Mouse (Mus musculus) gastrocnemius, postnatal 4 days (tissue): ENCODE data around the gene Slain2. TPM values are rescaled to one million over a fixed set of nuclear protein-coding genes. Genes with fewer than 3 reads are reported as not detected.
"Not testable (repeated sequence)": the region's sequence is repeated elsewhere in the genome, so short reads cannot be mapped to it uniquely, and the experiment has no call there.

Experiments
- DNase-seq, 2 experiments: peaks; one replicate each; pipeline ENCODE4 v3.0.0; 2021 to 2022; ENCODE audit warnings: low spot score in 2 of 2, mixed read lengths in 2 of 2
- total RNA-seq, 2 experiments: library from RNA; stranded (reverse); gene quantifications; 2 replicates each; pipeline ENCODE4 v1.2.3; 2021

Slain2 gene
- total RNA-seq, 2 experiments from 2014 or later, result 82.8 to 90.0 TPM

DNA sequence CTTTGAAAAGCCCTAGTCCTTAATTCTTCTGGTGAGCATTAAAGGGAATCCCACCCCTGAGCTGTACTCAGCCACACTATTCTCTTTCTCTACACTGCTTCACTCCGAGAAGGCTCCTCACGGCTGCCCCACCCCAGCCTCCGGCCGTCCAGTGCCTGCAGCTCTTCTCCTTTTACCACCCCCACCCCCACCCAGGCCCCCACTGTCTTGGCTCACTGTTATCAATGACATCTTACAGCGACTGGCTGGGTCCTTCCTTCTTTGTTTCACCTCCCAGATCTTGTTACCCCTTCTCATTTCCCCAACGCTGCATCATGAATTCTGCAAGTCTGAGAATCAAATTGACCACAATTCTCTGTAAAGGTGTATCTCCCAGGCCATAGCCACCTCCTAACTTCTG lies 16.1 kb upstream of the Slain2 start:
- no peak for DNase-seq

DNA sequence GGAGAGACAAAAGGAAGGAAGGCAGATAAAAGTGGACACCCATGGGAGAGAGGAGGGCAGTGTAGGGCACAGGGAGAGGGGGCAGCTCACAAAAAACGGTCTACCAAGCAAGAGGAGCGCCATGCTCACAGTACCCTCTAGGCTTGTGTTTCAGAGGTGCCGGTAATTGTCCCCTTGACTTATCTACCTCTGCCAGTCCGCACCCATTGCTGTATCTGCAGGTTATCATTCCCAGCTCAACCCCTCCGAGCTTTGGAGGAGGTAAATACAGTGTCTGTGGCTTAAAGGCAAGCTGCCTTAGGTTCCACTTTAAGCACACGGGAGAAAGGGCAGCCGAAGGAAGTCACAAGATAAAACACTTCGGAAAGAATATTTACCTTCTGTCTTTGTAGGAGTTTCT lies 14.8 kb upstream of the Slain2 start:
- no peak for DNase-seq

DNA sequence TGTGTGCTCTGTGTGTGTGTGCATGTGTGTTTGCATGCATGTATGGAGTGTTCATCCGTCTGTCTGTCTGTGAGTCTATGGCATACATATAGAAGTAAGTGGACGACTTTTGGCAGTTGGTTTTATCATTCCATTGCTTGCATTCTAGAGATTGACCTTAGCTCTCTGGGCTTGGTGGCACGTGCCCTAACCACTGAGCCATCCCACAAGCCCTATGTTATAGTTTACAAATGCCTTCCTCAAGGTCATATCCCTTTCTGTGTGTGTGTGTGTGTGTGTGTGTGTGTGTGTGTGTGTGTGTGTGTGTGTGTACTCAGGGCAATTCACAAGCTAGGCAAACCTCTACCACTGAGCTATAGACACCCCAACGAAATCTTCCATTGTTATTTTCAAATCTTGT lies 12.2 kb upstream of the Slain2 start:
- DNase-seq, result no peak

DNA sequence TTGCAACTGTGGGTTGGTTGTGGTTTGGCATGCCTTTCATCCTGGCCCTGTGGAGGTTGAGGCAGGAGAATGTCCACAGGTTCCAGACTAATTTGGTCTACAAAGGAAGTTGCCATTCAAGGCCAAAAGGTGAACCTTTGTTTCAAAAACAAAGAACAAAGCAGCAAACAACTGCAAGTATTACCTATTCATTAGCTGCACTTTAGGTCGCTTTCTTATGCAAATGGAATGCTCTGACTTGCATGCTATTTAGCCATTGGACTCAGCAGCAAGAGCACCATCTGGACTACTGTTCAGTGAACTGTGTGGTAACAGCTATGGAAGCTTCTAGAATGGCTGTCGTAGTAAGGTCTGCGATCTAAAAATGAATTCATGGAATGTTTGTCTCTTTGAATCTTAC lies 11.8 kb upstream of the Slain2 start:
- no peak for DNase-seq

DNA sequence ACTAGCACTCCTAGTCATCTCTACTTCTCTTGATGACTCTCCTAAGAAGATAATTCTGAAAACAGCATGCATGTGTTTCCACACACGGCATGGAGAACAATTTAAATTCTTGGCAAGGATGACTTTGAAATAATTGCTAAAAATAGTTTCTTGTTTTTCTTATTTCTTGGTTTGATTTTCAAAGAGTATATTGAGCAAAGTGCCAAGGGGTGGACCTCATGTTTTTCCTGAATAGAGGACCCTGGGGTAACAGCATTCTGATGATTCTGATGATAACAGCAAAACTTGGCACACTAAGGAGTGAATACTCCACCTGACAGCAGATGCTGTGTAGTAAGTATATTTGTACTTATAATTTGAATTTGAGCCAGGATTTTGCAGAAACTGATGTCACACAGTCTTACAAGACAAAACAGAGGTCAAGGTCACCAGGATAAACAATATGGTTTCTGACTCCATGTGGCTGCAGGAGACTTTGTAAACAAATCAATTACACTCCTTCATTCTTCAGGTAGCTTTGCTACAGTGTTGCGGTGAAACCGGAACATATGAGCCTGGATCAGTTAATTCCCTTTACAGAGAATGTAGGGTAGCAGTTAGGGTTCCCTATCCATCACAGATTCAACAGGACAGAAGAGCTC lies 11.1 kb upstream of the Slain2 start:
- no peak for DNase-seq

DNA sequence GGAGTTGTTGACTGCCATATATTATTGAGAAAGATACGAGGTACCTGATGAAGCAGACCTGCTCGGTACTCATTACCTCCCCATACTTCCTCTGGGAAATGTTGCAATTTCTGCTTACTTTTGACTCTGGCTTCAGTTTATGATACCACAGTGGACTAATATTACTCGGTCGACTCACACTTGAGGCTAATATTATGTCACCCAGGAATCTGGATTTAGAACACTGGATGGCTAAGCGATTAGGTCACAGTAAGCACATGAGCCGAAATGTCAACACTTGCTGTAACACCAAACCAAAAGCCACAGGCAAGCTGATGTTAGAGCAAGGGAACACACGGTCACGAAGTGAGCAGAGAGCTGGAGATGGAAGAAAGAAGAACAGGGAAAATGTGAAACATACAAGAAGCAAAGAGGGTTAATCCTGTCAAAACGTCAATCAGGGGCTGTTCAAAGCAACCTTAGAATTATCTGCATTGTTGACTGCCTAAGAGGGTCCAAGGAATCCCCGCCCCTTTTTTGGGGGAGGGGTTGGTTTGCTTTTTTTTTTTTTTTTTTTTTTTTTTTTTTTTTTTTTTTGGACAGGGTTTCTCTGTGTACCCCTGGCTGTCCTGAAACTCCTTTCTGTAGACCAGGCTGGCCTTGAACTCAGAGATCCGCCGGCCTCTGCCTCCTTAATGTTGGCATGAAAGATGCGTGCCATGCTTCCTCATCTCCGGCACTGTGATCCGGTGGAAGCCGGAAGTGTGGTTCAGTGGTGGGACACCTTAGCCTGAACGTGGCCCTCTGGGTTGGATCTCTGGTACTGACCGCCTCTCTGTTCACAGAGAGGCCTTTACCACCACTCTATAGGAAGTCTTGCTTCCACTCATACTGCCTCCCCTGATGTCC lies 9.0 kb upstream of the Slain2 start:
- DNase-seq, result no peak

DNA sequence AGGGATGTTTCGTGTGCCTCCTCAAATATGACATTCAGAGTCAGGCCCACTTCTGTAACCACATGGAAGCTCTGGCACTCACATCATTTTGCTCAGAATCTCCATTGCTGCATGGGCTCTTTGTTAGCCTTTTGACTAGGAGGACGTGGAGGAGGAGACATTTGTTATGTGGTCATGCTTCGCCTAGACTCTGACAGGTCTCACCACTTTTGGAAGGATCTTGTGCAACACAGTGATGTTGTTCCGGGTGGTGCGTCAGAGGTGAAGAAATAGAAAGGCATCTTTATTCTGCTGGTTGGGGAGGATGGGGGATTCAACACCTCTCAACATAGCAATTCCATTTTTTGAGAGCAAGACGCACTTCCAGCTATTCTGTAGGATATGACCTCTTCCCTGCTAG lies 6.7 kb upstream of the Slain2 start:
- no peak for DNase-seq

DNA sequence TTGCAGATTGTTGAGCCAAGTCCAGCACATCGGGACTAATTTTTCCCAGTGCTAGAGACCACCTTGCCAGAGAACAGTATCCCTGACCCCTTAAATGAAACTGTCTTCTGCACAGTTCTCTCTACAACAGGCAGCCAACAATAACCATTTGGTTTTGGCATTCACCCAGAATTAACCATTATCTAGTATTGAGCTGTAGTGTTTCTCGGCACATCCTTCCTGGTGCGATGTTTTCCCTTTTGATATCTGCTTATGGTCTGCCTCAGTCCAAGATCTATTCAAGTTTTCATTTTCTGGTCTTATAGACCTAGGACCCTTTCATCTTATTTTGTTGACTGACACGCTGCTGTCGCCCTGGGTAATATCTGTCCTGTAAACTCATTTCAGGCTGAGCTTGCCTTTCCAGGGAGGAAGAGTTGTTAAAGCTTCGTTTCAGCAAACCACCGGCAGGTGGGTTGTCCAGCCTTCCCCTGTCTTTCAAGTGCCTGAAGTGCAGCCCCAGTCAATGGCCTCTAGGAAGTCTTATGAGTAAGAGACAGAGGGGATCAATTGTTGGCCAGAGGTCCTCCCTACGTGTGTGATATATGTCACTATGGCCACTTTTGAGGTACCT lies 5.7 kb upstream of the Slain2 start:
- DNase-seq, result no peak

DNA sequence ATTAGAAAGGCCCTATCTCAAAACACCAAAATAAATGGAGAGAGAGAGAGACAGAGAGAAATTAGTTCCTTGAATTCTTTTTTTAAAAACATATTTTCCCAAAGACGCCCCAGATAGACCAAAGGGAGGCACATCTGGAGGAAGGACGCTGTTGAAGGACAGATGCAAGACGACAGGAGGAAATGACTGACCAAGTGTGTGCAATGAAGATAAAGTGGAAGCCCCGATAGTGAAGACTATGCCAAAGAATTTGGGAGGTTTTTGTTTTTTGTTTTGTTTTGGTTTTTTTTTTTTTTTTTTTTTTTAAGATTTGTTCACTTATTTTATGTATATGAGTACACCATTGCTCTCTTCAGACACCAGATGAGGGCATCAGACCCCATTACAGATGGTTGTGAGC lies 4.7 kb upstream of the Slain2 start:
- no peak for DNase-seq

DNA sequence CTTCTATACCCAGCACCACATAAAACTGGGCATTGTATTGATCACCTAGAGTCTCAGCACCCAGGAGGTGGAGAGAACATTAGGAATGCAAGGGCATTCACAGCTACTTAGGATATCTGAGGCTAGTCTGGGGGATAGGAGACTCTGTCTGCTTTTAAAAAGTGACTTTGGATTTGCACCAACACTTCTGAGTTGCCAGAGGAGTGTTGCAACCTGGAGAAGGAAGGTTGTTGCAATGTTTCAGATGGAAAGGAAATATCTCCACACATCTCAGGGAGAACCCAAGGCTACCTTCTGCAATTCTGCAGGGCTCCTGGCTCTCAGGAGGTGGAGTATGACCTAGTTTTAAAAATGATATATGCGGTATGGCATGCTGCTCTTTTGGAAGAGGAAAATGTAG lies 3.7 kb upstream of the Slain2 start:
- no peak for DNase-seq

DNA sequence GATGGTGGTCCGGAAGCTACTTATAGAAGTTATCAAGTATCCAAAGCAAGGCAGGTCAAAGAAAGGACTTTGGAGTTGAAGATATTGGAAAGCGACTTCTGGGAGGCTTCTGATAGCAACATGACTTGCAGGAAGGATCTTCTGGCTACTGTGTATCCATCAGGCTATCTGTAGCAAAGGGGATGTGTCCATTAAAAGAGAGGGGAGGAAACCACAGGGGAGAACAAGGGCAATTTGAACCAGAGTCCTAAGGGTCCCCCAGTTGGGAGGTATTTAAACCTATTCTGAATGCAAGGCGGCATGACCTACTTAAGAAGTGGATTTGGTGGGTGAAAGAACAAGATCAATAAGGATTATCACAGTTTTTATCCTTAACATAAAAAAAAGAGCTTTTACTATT lies 2.8 kb upstream of the Slain2 start:
- DNase-seq, result no peak

DNA sequence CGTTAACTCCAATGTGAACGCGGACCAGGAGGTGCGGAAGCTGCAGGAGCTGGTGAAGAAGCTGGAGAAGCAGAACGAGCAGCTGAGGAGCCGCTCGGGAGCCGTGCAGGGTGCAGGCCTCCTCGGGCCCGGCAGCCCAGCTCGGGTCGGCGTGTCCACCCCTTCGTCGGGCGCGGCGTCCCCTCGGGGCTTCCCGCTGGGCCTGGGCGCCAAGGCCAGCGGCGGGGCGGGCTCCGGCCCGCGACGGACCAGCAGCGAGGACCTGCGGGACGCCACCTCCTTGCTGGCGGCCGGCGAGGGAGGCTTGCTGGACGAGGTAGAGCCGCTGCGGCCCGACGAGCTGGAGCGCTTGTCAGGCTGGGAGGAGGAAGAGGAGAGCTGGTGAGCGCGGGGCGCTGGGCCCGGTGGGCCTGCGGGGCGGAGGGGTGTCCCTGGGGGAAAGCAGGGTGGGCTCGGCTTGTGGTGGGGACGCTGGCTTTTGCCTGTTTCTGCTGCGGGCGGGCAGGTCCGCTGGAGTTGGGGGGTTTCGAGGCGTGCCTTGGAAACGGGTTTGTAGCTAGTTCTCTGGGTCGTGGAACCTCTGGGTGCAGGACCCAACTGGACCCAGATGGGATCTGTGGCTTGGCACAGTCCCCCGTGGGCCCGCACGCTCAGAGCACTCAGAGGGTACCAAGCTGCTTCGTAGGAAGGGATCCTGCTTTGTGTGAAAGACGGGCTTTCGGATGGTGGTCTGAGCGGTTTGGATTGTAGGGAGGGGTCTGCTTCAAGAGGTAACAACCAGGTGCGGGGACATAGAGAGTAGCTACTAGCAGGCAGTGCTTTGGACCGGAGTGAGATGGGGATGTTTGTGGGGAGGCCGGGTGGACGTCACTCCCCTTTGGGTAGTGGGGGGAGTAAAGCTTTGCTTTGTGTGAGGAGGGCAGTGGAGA lies 793 bp downstream of the Slain2 start:
- peak; percentile 25 to 44 for DNase-seq

DNA sequence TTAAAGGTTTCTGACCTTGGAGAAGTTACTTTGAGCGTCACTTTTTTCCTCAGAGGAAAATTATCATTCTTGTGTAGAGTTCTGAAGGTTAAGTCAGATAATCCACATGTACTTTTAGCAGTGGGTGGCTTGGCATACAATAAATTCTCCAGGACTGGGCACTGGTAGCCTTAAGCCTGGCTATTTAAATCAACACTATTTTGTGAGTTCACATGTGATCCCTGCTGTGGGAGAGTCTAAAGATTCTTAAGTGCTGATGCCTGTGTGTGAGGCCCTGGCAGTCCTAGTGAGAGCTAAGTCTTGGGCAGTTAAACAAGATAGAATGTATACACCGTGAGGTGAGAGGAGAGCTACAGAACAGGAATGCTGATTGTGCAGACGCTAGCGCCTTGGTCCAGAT lies 1.9 kb downstream of the Slain2 start:
- DNase-seq, result no peak

DNA sequence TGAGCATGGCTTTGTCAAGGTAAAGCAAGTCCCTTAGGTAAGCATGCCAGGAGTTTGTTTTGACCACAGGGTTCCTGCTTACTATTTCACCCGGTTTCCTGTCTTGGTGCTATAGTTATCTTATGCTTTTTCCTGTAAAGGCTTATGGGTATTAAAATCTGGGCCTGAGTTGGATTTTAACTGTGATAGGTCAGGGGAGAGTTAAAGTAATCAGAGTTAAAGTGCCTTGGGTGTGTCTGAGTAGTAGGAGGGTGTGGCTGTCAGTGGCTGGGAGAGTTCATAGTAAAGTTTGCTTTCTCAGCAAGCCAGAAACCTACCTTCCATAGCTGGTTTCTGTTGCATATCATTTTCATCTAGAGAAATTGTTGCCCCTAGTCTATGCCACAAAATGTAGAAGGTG lies 2.7 kb downstream of the Slain2 start:
- DNase-seq, result no peak

DNA sequence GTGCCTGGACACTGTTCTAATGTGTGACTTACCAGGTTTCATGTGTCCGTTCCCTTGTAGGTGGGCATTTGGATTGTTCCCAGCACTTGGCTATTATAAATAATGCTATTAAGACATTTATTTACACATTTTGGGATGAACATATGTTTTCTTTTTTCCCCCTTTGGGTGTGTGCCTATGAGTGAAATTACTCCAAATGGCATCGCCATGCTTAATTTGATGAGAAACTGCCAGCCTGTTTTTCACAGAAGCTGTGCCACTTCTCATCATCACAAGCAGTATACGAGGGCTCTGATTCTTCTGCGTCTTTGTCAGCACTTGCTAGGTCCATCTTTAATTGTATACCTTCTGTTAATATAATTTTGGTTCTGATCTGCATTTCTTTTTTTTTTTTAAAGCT lies 6.3 kb downstream of the Slain2 start:
- no peak for DNase-seq

DNA sequence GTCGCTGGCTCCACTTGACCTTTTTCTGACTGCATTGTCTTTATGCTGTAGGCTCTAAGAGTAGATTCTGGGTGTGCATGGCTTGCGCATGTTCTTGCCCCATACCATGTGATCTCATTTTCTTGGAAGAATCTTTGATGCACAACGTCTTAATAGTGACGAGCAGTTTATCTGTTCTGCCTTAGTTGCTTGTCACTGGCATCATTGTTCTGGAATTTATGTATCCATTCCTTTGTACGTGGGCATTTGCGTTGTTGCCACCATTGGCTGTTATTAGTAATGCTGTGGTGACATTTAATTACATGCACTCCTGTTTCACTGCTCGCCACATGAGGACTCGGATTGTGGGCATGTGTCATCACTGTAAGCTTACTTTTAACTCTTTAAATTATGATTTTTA lies 7.1 kb downstream of the Slain2 start:
- DNase-seq, result no peak

DNA sequence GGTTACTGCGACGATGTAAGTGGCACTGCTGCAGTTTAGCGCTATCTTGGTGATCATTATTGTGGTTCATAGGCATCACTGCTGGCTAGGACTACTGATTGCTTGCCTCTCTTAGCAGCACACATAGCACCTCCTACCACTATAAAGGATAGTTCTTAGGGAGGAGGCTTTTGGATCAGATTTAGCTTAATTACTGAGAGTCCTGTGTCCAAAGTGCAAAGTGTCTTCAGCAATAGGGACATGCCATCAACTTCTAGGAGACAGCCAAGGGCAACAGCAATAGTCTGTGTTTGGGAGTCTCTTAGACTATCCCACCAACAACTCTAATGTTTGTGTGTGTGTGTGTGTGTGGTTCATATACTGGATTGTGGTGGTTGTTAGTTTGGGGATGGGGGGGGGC lies 8.7 kb downstream of the Slain2 start:
- no peak for DNase-seq

DNA sequence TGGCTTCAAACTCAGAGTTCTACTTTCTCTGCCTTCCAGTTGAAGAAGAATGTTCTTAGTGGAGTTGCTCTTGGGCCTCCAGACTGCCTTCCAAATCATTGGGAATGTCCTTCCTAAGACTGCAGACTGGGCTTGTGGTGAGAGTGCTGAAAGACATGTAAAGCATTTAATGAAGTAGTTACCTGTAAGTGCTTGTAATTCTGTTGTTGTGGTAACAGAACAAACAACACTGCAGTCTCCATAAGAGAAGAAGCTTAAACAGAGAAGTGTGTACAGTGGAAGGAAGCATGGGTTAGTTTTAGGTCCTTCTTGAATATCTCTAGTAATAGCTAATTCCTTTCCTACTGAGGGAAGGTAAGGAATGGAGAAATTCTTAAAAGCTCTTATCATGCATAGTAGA lies 13.0 kb downstream of the Slain2 start:
- no peak for DNase-seq

DNA sequence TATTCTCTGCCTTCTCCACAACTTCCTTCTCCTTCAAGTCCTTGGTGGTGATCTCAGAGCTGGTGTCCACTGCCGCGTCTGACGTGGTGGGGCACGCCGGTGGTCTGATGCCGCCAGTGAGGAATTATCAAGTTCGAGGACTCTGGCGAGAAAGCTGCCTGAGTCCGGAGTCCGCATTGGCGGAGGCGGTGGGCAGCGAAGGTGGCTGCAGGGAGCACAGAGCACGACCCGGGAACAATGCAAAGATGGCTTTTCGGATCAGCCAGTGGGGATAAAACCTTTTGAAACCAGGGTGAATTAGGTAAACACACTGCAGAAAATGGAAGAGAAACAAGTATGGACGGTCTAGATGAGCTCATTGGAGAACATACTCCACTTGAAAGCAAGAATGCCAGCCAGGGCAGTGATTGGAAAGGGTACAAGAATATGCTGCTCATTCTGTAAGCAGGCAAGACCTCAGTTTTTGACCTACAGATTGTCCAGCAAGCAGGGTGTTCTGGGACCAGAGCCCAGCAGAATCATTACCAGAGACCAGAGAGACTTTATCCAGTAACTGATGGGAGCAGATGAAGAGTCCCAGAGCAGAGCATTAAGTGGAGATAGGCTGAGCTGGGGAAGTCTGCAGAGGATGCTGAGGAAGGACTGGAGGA lies 19.0 kb downstream of the Slain2 start:
- DNase-seq, result no peak

DNA sequence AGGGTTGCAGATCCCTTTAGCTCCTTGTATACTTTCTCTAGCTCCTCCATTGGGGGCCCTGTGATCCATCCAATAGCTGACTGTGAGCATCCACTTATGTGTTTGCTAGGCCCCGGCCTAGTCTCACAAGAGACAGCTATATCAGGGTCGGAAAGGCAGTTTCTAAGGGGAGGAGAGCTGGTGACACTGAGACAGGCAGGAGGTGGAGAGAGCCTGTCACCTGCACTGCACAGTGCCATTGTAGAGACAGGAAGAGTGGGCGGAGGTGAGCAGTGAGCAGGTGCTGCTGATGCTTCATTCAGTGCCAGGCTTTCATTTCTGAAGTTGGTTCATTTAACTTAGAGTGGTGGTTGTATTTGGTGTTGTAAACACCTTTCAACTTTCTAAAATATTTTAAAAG lies 24.3 kb downstream of the Slain2 start:
- DNase-seq, result not testable (repeated sequence)

DNA sequence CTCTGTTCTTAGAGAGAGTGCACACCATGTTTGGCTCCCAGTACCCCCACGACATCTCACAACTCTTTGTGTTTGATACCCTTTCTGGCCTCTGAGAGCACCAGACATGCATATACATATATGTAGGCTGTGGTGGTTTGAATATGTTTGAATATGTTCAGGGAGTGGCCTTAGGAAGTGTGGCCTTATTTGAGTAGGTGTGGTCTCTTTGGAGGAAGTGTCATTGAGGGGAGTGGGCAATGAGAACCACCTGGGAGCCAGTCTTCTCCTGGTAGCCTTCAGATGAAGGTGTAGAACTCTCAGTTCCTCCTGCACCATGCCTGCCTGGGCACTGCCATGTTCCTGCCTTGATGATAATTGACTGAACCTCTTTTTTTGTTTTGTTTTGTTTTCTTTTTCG lies 25.2 kb downstream of the Slain2 start:
- DNase-seq, result no peak
